ENCODE assay signal across 30 mouse cellular contexts in the genomic region with DNA sequence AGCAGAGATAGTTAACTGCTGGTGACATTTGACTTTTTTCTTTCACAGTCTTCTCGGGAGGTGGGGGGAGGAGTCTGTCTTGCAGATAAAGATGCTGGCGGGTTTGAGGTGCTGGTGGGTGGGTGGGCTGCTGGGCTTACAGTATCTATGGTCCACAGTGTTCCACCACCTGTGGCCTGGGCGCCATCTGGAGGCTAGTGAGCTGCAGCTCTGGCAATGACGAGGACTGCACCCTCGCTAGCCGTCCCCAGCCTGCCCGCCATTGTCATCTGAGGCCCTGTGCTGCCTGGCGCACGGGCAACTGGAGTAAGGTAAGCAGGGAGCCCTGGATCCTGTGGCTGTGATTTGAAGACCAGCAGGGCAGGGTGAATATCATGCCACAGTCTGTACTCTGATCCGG. TPM values are rescaled to one million over a fixed set of nuclear protein-coding genes. Genes with fewer than 3 reads are reported as not detected.
DNase-seq lines count a peak whose midpoint lies in the region; ATAC-seq and TF ChIP-seq lines count a peak whose summit lies in the region.
"Had no signal": no experiment of that assay in that cellular context is flagged by ENCODE, and none has a peak within 500 bp of the region (broad histone marks: within the 10 kb centered on the region; RNA-seq: fewer than 3 reads in every experiment).

No protein-coding gene starts in this region.

- 70% methylated on average over 10 of the region's 10 CpGs for WGBS in heart, adult 2 months
- WGBS in heart, embryonic 10.5 days: 63% methylated on average over 10 of the region's 10 CpGs
- WGBS in liver, embryonic 14.5 days (ENCODE audit: insufficient replicate concordance): 55% methylated on average over 10 of the region's 10 CpGs
- 52% methylated on average over 10 of the region's 10 CpGs for WGBS in liver, embryonic 12.5 days (ENCODE audit: insufficient replicate concordance)
- WGBS in midbrain, embryonic 11.5 days: 78% methylated on average over 10 of the region's 10 CpGs
- 81% methylated on average over 10 of the region's 10 CpGs for WGBS in midbrain, embryonic 13.5 days
- 80% methylated on average over 10 of the region's 10 CpGs for WGBS in stomach, postnatal 0 days

- no peaks in the 10 kb centered on the region for H3K36me3 ChIP-seq in heart, adult 2 months (ENCODE audit: control insufficient read depth, insufficient read depth, low read length)
- 0 out of 2 replicates have a peak, but pooled peaks cover 10% of the 10 kb centered on the region for H3K36me3 ChIP-seq in heart, embryonic 10.5 days
- no peaks in the 10 kb centered on the region for H3K36me3 ChIP-seq in liver, embryonic 14.5 days (replicated peaks; ENCODE audit: control insufficient read depth, insufficient read depth, low read depth)
- no peaks in the 10 kb centered on the region for H3K36me3 ChIP-seq in liver, embryonic 12.5 days
- H3K36me3 ChIP-seq in midbrain, embryonic 11.5 days (ENCODE audit: control insufficient read depth, insufficient read depth, low read length): peaks cover 4% of the 10 kb centered on the region
- peaks cover 98% of the 10 kb centered on the region for H3K36me3 ChIP-seq in midbrain, embryonic 13.5 days
- H3K36me3 ChIP-seq in stomach, postnatal 0 days (ENCODE audit: control insufficient read depth, insufficient read depth, low read length): no peaks in the 10 kb centered on the region
- H3K36me3 ChIP-seq: G1E; liver, embryonic 13.5 days had no signal

- intact Hi-C loops in heart, adult 2 months (cut with DNase I): loop anchor here (5.0 kb wide), 2 partner anchors 68 to 83 kb away; partner anchors contain the start of gene Morf4l1

- no peaks in the 10 kb centered on the region for H3K9me3 ChIP-seq in heart, embryonic 10.5 days
- no peaks in the 10 kb centered on the region for H3K9me3 ChIP-seq in liver, embryonic 14.5 days (ENCODE audit: control insufficient read depth, low read length)
- H3K9me3 ChIP-seq in liver, embryonic 12.5 days (replicated peaks): no peaks in the 10 kb centered on the region
- no peaks in the 10 kb centered on the region for H3K9me3 ChIP-seq in midbrain, embryonic 11.5 days (ENCODE audit: control insufficient read depth, low read length)
- no peaks in the 10 kb centered on the region for H3K9me3 ChIP-seq in midbrain, embryonic 13.5 days
- H3K9me3 ChIP-seq in stomach, postnatal 0 days (ENCODE audit: control insufficient read depth, low read length): no peaks in the 10 kb centered on the region
- H3K9me3 ChIP-seq: embryonic facial prominence, embryonic 13.5 days; hindbrain, embryonic 10.5 days; hindbrain, embryonic 15.5 days; liver, embryonic 13.5 days; midbrain, embryonic 10.5 days; neural tube, embryonic 12.5 days had no signal

- H3K27me3 ChIP-seq in heart, adult 2 months (ENCODE audit: control insufficient read depth, insufficient read depth, low read length): no peaks in the 10 kb centered on the region
- no peaks in the 10 kb centered on the region for H3K27me3 ChIP-seq in heart, embryonic 10.5 days (ENCODE audit: insufficient read depth, poor library complexity, severe bottlenecking)
- H3K27me3 ChIP-seq in liver, embryonic 14.5 days (ENCODE audit: control insufficient read depth, insufficient read depth, low read length): no peaks in the 10 kb centered on the region
- no peaks in the 10 kb centered on the region for H3K27me3 ChIP-seq in liver, embryonic 12.5 days (replicated peaks)
- H3K27me3 ChIP-seq in midbrain, embryonic 11.5 days (ENCODE audit: control insufficient read depth, insufficient read depth, low read length): no peaks in the 10 kb centered on the region
- no peaks in the 10 kb centered on the region for H3K27me3 ChIP-seq in midbrain, embryonic 13.5 days
- no peaks in the 10 kb centered on the region for H3K27me3 ChIP-seq in stomach, postnatal 0 days (ENCODE audit: control insufficient read depth, insufficient read depth, low read length)
- H3K27me3 ChIP-seq: embryonic facial prominence, embryonic 13.5 days; hindbrain, embryonic 15.5 days; liver, embryonic 13.5 days; neural tube, embryonic 12.5 days had no signal

- H3K4me3 ChIP-seq in heart, adult 2 months: no peak overlapping the region
- H3K4me3 ChIP-seq in heart, embryonic 10.5 days: no peak overlapping the region
- no peak overlapping the region for H3K4me3 ChIP-seq in liver, embryonic 14.5 days (ENCODE audit: insufficient read depth in 1 of 2, low read depth in 2 of 2, low read length in 2 of 2)
- no peak overlapping the region for H3K4me3 ChIP-seq in liver, embryonic 12.5 days
- no peak overlapping the region for H3K4me3 ChIP-seq in midbrain, embryonic 11.5 days (ENCODE audit: low read depth, low read length)
- H3K4me3 ChIP-seq in midbrain, embryonic 13.5 days (replicated peaks): no peak overlapping the region
- no peak overlapping the region for H3K4me3 ChIP-seq in stomach, postnatal 0 days (ENCODE audit: low read depth, low read length)
- H3K4me3 ChIP-seq: embryonic facial prominence, embryonic 13.5 days; erythroblast, embryonic 14.5 days; hindbrain, embryonic 10.5 days; hindbrain, embryonic 15.5 days; liver, embryonic 13.5 days; midbrain, embryonic 10.5 days; myocyte; neural tube, embryonic 12.5 days had no signal

- H3K9ac ChIP-seq in heart, adult 2 months (ENCODE audit: low read depth, low read length): no peak overlapping the region
- H3K9ac ChIP-seq in liver, embryonic 14.5 days (replicated peaks): no peak overlapping the region
- no peak overlapping the region for H3K9ac ChIP-seq in liver, embryonic 12.5 days
- H3K9ac ChIP-seq in midbrain, embryonic 11.5 days (ENCODE audit: low read length): no peak overlapping the region
- no peak overlapping the region for H3K9ac ChIP-seq in midbrain, embryonic 13.5 days (replicated peaks)
- no peak overlapping the region for H3K9ac ChIP-seq in stomach, postnatal 0 days (ENCODE audit: low read length)
- H3K9ac ChIP-seq: embryonic facial prominence, embryonic 13.5 days; hindbrain, embryonic 15.5 days; liver, embryonic 13.5 days; neural tube, embryonic 12.5 days had no signal

- TF ChIP-seq POLR2A in heart, adult 2 months (IDR thresholded peaks at IDR 0.05; ENCODE audit: insufficient read depth, low read depth, low read length): no peak

- DNase-seq in heart, adult 2 months: no peak
- no peak for DNase-seq in heart, embryonic 10.5 days (ENCODE audit: low spot score)
- no peak for DNase-seq in liver, embryonic 14.5 days (ENCODE audit: low read depth in 3 of 3, low spot score in 3 of 3)
- DNase-seq in midbrain, embryonic 11.5 days (ENCODE audit: low spot score, missing footprints): peak; percentile 1
- no peak for DNase-seq in stomach, postnatal 0 days (ENCODE audit: low spot score)
- DNase-seq: adrenal gland, postnatal 25 days; cerebellum, adult 11-12 months; cerebellum, adult 9-11 months; gastrocnemius, postnatal 10 days; kidney, postnatal 14 days; layer of hippocampus, adult 9-11 months; liver, embryonic 13.5 days; right cerebral cortex, postnatal 4 days; thymus, adult 2 months; thymus, postnatal 36 days had no signal

- no peaks in the 10 kb centered on the region for H3K79me2 ChIP-seq in heart, adult 2 months (replicated peaks; ENCODE audit: control insufficient read depth, insufficient read depth, low read length)

- TF ChIP-seq CTCF in heart, adult 2 months (IDR thresholded peaks at IDR 0.05): peak; percentile 42
- TF ChIP-seq CTCF in liver, embryonic 14.5 days (IDR thresholded peaks at IDR 0.05; ENCODE audit: low read depth): peak; percentile 34
- TF ChIP-seq CTCF in stomach, postnatal 0 days (IDR thresholded peaks at IDR 0.05; ENCODE audit: low read depth): peak; percentile 40; the same call in 1 of the 2 replicates

- no peak for TF ChIP-seq EP300 in heart, adult 2 months (IDR thresholded peaks at IDR 0.05; ENCODE audit: insufficient read depth, low read depth, low read length)
- no peak for TF ChIP-seq EP300 in liver, embryonic 14.5 days (IDR thresholded peaks at IDR 0.05; ENCODE audit: low read depth)
- no peak for TF ChIP-seq EP300 in stomach, postnatal 0 days (optimal IDR thresholded peaks at IDR 0.05)

- no peak overlapping the region for H3K27ac ChIP-seq in heart, adult 2 months
- no peak overlapping the region for H3K27ac ChIP-seq in heart, embryonic 10.5 days
- H3K27ac ChIP-seq in liver, embryonic 14.5 days: no peak overlapping the region
- H3K27ac ChIP-seq in liver, embryonic 12.5 days: no peak overlapping the region
- no peak overlapping the region for H3K27ac ChIP-seq in midbrain, embryonic 11.5 days (ENCODE audit: low read depth, low read length)
- H3K27ac ChIP-seq in midbrain, embryonic 13.5 days: no peak overlapping the region
- no peak overlapping the region for H3K27ac ChIP-seq in stomach, postnatal 0 days (replicated peaks)
- H3K27ac ChIP-seq: embryonic facial prominence, embryonic 13.5 days; hindbrain, embryonic 10.5 days; hindbrain, embryonic 15.5 days; liver, embryonic 13.5 days; midbrain, embryonic 10.5 days; neural tube, embryonic 12.5 days had no signal

- ATAC-seq in liver, embryonic 14.5 days (ENCODE audit: insufficient read depth): no peak
- no peak for ATAC-seq in liver, embryonic 12.5 days
- no peak; the same call in 1 of the 2 replicates for ATAC-seq in midbrain, embryonic 11.5 days (ENCODE audit: low FRiP score)
- no peak for ATAC-seq in midbrain, embryonic 13.5 days
- no peak for ATAC-seq in stomach, postnatal 0 days (ENCODE audit: low FRiP score, low TSS enrichment)
- no peak for ATAC-seq in inflammation-experienced regulatory T-cells, adult 6 months
- ATAC-seq: CD4-positive, CD25-positive, alpha-beta regulatory T cell, adult 4 months had no signal

- H3K4me1 ChIP-seq in heart, adult 2 months (ENCODE audit: control insufficient read depth, insufficient read depth, low read length): peaks cover 17% of the 10 kb centered on the region
- H3K4me1 ChIP-seq in heart, embryonic 10.5 days: peaks cover 38% of the 10 kb centered on the region
- H3K4me1 ChIP-seq in liver, embryonic 14.5 days (replicated peaks; ENCODE audit: control insufficient read depth in 2 of 2, insufficient read depth in 2 of 2, low read length in 1 of 2): no peaks in the 10 kb centered on the region; a peak in 1 of 4 replicates
- H3K4me1 ChIP-seq in liver, embryonic 12.5 days: peaks cover 11% of the 10 kb centered on the region; the same call in 1 of the 2 replicates
- H3K4me1 ChIP-seq in midbrain, embryonic 11.5 days (ENCODE audit: control insufficient read depth, insufficient read depth, low read length): no peaks in the 10 kb centered on the region
- no peaks in the 10 kb centered on the region for H3K4me1 ChIP-seq in midbrain, embryonic 13.5 days (replicated peaks)
- no peaks in the 10 kb centered on the region for H3K4me1 ChIP-seq in stomach, postnatal 0 days (replicated peaks; ENCODE audit: control insufficient read depth, insufficient read depth)
- H3K4me1 ChIP-seq: embryonic facial prominence, embryonic 13.5 days; midbrain, embryonic 10.5 days; neural tube, embryonic 12.5 days had no signal

- no peak overlapping the region for H3K4me2 ChIP-seq in liver, embryonic 14.5 days (ENCODE audit: low read depth)
- H3K4me2 ChIP-seq in liver, embryonic 12.5 days: no peak overlapping the region
- H3K4me2 ChIP-seq in midbrain, embryonic 11.5 days: no peak overlapping the region
- H3K4me2 ChIP-seq in midbrain, embryonic 13.5 days (replicated peaks): no peak overlapping the region
- no peak overlapping the region for H3K4me2 ChIP-seq in stomach, postnatal 0 days (replicated peaks; ENCODE audit: low read depth)
- H3K4me2 ChIP-seq: embryonic facial prominence, embryonic 13.5 days; heart, embryonic 11.5 days; hindbrain, embryonic 15.5 days; liver, embryonic 13.5 days; neural tube, embryonic 12.5 days had no signal

RNA-seq across cellular contexts. Expression of gene Adamts7, which starts 32.1 kb away (rescaled TPM):
- 10 to 100 TPM; 11.8 to 14.5 TPM for total RNA-seq in heart, adult 2 months (2021)
- polyA plus RNA-seq in heart, adult 2 months (2012; rRNA removed): 36.3 and 56.3 TPM in 2 replicates
- polyA plus RNA-seq in heart, embryonic 10.5 days (2016; fragmentation: Nextera tagmentation; extraction: Ambion mirVana): 5.6 and 7.0 TPM in 2 replicates
- 0.64 and 0.91 TPM in 2 replicates for polyA plus RNA-seq in liver, embryonic 14.5 days (2012; rRNA removed)
- polyA plus RNA-seq in liver, embryonic 14.5 days (2014; fragmentation: Nextera tagmentation; extraction: Ambion mirVana): 0.40 and 0.47 TPM in 2 replicates
- 1.4 and 1.5 TPM in 2 replicates for polyA plus RNA-seq in liver, embryonic 12.5 days (2016; fragmentation: Nextera tagmentation; extraction: Ambion mirVana)
- polyA plus RNA-seq in midbrain, embryonic 11.5 days (2014; fragmentation: Nextera tagmentation; extraction: Ambion mirVana): 11.4 and 11.5 TPM in 2 replicates
- 13.4 and 17.8 TPM in 2 replicates for polyA plus RNA-seq in midbrain, embryonic 13.5 days (2015; fragmentation: Nextera tagmentation; extraction: Ambion mirVana)
- polyA plus RNA-seq in stomach, postnatal 0 days (2015; fragmentation: Nextera tagmentation; extraction: Ambion mirVana): 2.7 and 3.2 TPM in 2 replicates
- polyA plus RNA-seq in inflammation-experienced regulatory T-cells, adult 6 months (2017; shearing (Covaris generic)): not detected
- total RNA-seq: common myeloid progenitor, adult 5-6 weeks; G1E; megakaryocyte progenitor cell, adult 5-6 weeks had no signal
- polyA plus RNA-seq: G1E had no signal
